Mouse (Mus musculus) kidney, embryonic 16.5 days (tissue): ENCODE results near the gene Cdk17. TPM values are rescaled to one million over a fixed set of nuclear protein-coding genes. Genes with fewer than 3 reads are reported as not detected.

ENCODE experiments used
- ATAC-seq: fragments of 200-750 bp; cut with Nextera tagmentation; 2 replicates; pipeline ENCODE4 v1.8.0; 2017; ENCODE audit warnings: moderate TSS enrichment; ENCODE audit not compliant: low FRiP score, low TSS enrichment
- H3K27ac ChIP-seq: fragments of 300-500 bp; sonication (generic); 2 replicates; pipeline ENCODE4 v1.5.1; 2014; ENCODE audit warnings: low read length
- H3K27me3 ChIP-seq: fragments of 300-500 bp; sonication (generic); 2 replicates; pipeline ENCODE4 v1.6.1; 2014; ENCODE audit warnings: low read length, control low read depth, mixed read lengths; ENCODE audit not compliant: insufficient read depth
- H3K36me3 ChIP-seq: fragments of 300-500 bp; sonication (generic); 2 replicates; pipeline ENCODE4 v1.6.1; 2014; ENCODE audit warnings: low read length, control low read depth, mixed read lengths; ENCODE audit not compliant: insufficient read depth
- H3K4me1 ChIP-seq: fragments of 300-500 bp; sonication (generic); 2 replicates; pipeline ENCODE4 v1.6.1; 2014; ENCODE audit warnings: low read length, control low read depth, mixed read lengths; ENCODE audit not compliant: insufficient read depth
- H3K4me2 ChIP-seq: fragments of 300-500 bp; sonication (generic); replicated peaks from 2 replicates; pipeline ENCODE4 v1.6.1; 2014; ENCODE audit warnings: low read depth, low read length
- H3K4me3 ChIP-seq: fragments of 300-500 bp; sonication (generic); 2 replicates; pipeline ENCODE4 v1.5.1; 2014; ENCODE audit warnings: mild to moderate bottlenecking, low read length
- H3K9ac ChIP-seq: fragments of 300-500 bp; sonication (generic); replicated peaks from 2 replicates; pipeline ENCODE4 v1.6.1; 2014; ENCODE audit warnings: low read length
- H3K9me3 ChIP-seq: fragments of 300-500 bp; sonication (generic); 2 replicates; pipeline ENCODE4 v1.6.1; 2016; ENCODE audit warnings: low read length, control low read depth
- WGBS: fragments of 180-500 bp; shearing (Covaris S2); extraction: QIAGEN DNeasy Blood & Tissue Kit; methylation state at CpG from one replicate; pipeline ENCODE4 v1.1.7; 2014; 5-methylcytosine and 5-hydroxymethylcytosine counted together
- polyA plus RNA-seq: library from polyadenylated mRNA; unstranded; fragments of >200 nt; fragmentation: Nextera tagmentation; extraction: Ambion mirVana; gene quantifications from 2 replicates; pipeline ENCODE4 v1.2.1, GENCODE M21; 2015

Cdk17 gene
- polyA plus RNA-seq, 1 experiment from 2014 or later = 12.8 TPM

- no peak overlapping the region for H3K4me3 ChIP-seq
- H3K4me2 ChIP-seq = no peak overlapping the region
- no peak overlapping the region for H3K9ac ChIP-seq
- peaks cover 8% of the 10 kb centered on the region for H3K4me1 ChIP-seq
- H3K27me3 ChIP-seq = no peaks in the 10 kb centered on the region
- WGBS = 84% methylated on average over 8 of the region's 8 CpGs
- H3K27ac ChIP-seq = no peak overlapping the region
- no peaks in the 10 kb centered on the region for H3K36me3 ChIP-seq
- H3K9me3 ChIP-seq = no peaks in the 10 kb centered on the region
- no peak for ATAC-seq
Measured at GRCm38 (mm10) chr10:93184351-93184976, 23.8 kb downstream of the Cdk17 start.

GRCm38 (mm10) chr10:93188440-93188999 lies 27.8 kb downstream of the Cdk17 start:
- 50% methylated on average over 10 of the region's 10 CpGs for WGBS
- 0 out of 2 replicates have a peak overlapping the region, but pooled peaks have one; percentile 33 for H3K27ac ChIP-seq

GRCm38 (mm10) chr10:93190475-93191262 lies 30.0 kb downstream of the Cdk17 start:
- H3K4me2 ChIP-seq = no peak overlapping the region
- H3K27ac ChIP-seq = no peak overlapping the region
- no peak overlapping the region for H3K9ac ChIP-seq
- H3K9me3 ChIP-seq = no peaks in the 10 kb centered on the region
- H3K27me3 ChIP-seq = no peaks in the 10 kb centered on the region
- no peaks in the 10 kb centered on the region for H3K36me3 ChIP-seq
- peaks cover 41% of the 10 kb centered on the region for H3K4me1 ChIP-seq
- 77% methylated on average over 8 of the region's 8 CpGs for WGBS
- 0 out of 2 replicates have a peak, but pooled peaks have one; percentile 60 for ATAC-seq
- H3K4me3 ChIP-seq = no peak overlapping the region

More at GRCm38 (mm10) chr10:93188440-93188999, 27.8 kb downstream of the Cdk17 start:
- Histone ChIP-seq H3K9me3 (no peaks in the 10 kb centered on the region), H3K27me3 (no peaks in the 10 kb centered on the region), H3K4me3 (no peak overlapping the region), H3K9ac (no peak overlapping the region), H3K4me2 (no peak overlapping the region), H3K4me1 (peaks cover 30% of the 10 kb centered on the region), H3K36me3 (no peaks in the 10 kb centered on the region)
- no peak for ATAC-seq

GRCm38 (mm10) chr10:93197092-93197491 lies 36.4 kb downstream of the Cdk17 start:
- no peaks in the 10 kb centered on the region for H3K9me3 ChIP-seq
- peaks cover 17% of the 10 kb centered on the region for H3K4me1 ChIP-seq
- 93% methylated on average over 6 of the region's 6 CpGs for WGBS
- H3K27ac ChIP-seq = no peak overlapping the region
- no peak overlapping the region for H3K9ac ChIP-seq
- no peak overlapping the region for H3K4me3 ChIP-seq
- peaks cover 7% of the 10 kb centered on the region; the same call in 1 of the 2 replicates for H3K36me3 ChIP-seq
- ATAC-seq = no peak
- H3K27me3 ChIP-seq = no peaks in the 10 kb centered on the region
- H3K4me2 ChIP-seq = no peak overlapping the region

- H3K9ac ChIP-seq = no peak overlapping the region
- H3K27me3 ChIP-seq = no peaks in the 10 kb centered on the region
- WGBS = 89% methylated on average over 3 of the region's 3 CpGs
- ATAC-seq = no peak
- no peaks in the 10 kb centered on the region for H3K9me3 ChIP-seq
- peaks cover 7% of the 10 kb centered on the region; the same call in 1 of the 2 replicates for H3K36me3 ChIP-seq
- H3K4me2 ChIP-seq = no peak overlapping the region
- no peak overlapping the region for H3K4me3 ChIP-seq
- H3K27ac ChIP-seq = no peak overlapping the region
- peaks cover 15% of the 10 kb centered on the region for H3K4me1 ChIP-seq
Measured at GRCm38 (mm10) chr10:93198958-93199357, 38.3 kb downstream of the Cdk17 start.

GRCm38 (mm10) chr10:93201846-93202458 lies 41.3 kb downstream of the Cdk17 start:
- no peak for ATAC-seq
- no peaks in the 10 kb centered on the region for H3K4me1 ChIP-seq
- H3K9ac ChIP-seq = no peak overlapping the region
- no peak overlapping the region for H3K27ac ChIP-seq
- 84% methylated on average over 6 of the region's 6 CpGs for WGBS
- peaks cover 7% of the 10 kb centered on the region; the same call in 1 of the 2 replicates for H3K36me3 ChIP-seq
- no peak overlapping the region for H3K4me2 ChIP-seq
- no peaks in the 10 kb centered on the region for H3K27me3 ChIP-seq
- no peak overlapping the region for H3K4me3 ChIP-seq
- H3K9me3 ChIP-seq = no peaks in the 10 kb centered on the region

GRCm38 (mm10) chr10:93205287-93205956 lies 44.7 kb downstream of the Cdk17 start:
- 91% methylated on average over 4 of the region's 4 CpGs for WGBS

GRCm38 (mm10) chr10:93207176-93207575 lies 46.5 kb downstream of the Cdk17 start:
- Histone ChIP-seq H3K27ac (no peak overlapping the region), H3K4me2 (no peak overlapping the region), H3K27me3 (no peaks in the 10 kb centered on the region), H3K4me3 (no peak overlapping the region), H3K9me3 (no peaks in the 10 kb centered on the region), H3K4me1 (peaks cover 3% of the 10 kb centered on the region; the same call in 1 of the 2 replicates), H3K36me3 (peaks cover 9% of the 10 kb centered on the region; the same call in 1 of the 2 replicates), H3K9ac (no peak overlapping the region)
- WGBS = 78% methylated on average over 5 of the region's 5 CpGs
- ATAC-seq = no peak

More at GRCm38 (mm10) chr10:93205287-93205956, 44.7 kb downstream of the Cdk17 start:
- no peaks in the 10 kb centered on the region for H3K9me3 ChIP-seq
- H3K27ac ChIP-seq = no peak overlapping the region
- peaks cover 4% of the 10 kb centered on the region; the same call in 1 of the 2 replicates for H3K36me3 ChIP-seq
- H3K4me1 ChIP-seq = peaks cover 3% of the 10 kb centered on the region; the same call in 1 of the 2 replicates
- H3K4me2 ChIP-seq = no peak overlapping the region
- no peak overlapping the region for H3K4me3 ChIP-seq
- ATAC-seq = no peak
- H3K9ac ChIP-seq = no peak overlapping the region
- no peaks in the 10 kb centered on the region for H3K27me3 ChIP-seq

GRCm38 (mm10) chr10:93212699-93213098 lies 52.0 kb downstream of the Cdk17 start:
- 0 out of 2 replicates have a peak, but pooled peaks cover 7% of the 10 kb centered on the region for H3K9me3 ChIP-seq
- ATAC-seq = no peak
- H3K27ac ChIP-seq = no peak overlapping the region
- H3K36me3 ChIP-seq = peaks cover 38% of the 10 kb centered on the region
- H3K9ac ChIP-seq = no peak overlapping the region
- H3K4me1 ChIP-seq = peaks cover 22% of the 10 kb centered on the region
- H3K4me2 ChIP-seq = no peak overlapping the region
- WGBS = 80% methylated on average over 2 of the region's 2 CpGs
- H3K27me3 ChIP-seq = no peaks in the 10 kb centered on the region
- H3K4me3 ChIP-seq = no peak overlapping the region
